Mouse (Mus musculus) testis, adult 2 months (tissue): ENCODE measurements at regions not wholly inside any gene's neighbourhood (a gene's known extent, or its start where the extent isn't known, plus 50 kb on each side); places are given as distances from the start of the nearest gene placed in this dataset.

ENCODE experiments used
- H3K27ac ChIP-seq: fragments of 200-500 bp; 2 replicates; pipeline ENCODE4 v1.5.1; 2012; ENCODE audit warnings: low read depth, low read length; ENCODE audit not compliant: control insufficient read depth, insufficient read depth
- H3K27me3 ChIP-seq: fragments of 200-500 bp; 2 replicates; pipeline ENCODE4 v1.6.1; 2012; ENCODE audit warnings: mild to moderate bottlenecking, low read length, moderate library complexity; ENCODE audit not compliant: control insufficient read depth, insufficient read depth
- H3K36me3 ChIP-seq: fragments of 200-500 bp; 2 replicates; pipeline ENCODE4 v1.6.1; 2012; ENCODE audit warnings: mild to moderate bottlenecking, low read length; ENCODE audit not compliant: control insufficient read depth, insufficient read depth
- H3K4me1 ChIP-seq: fragments of 200-500 bp; 2 replicates; pipeline ENCODE4 v1.6.1; 2012; ENCODE audit warnings: low read length; ENCODE audit not compliant: control insufficient read depth, insufficient read depth
- H3K4me3 ChIP-seq: fragments of 200-500 bp; 2 replicates; pipeline ENCODE4 v1.5.1; 2012; ENCODE audit warnings: low read depth, mild to moderate bottlenecking, low read length, moderate library complexity, mixed read lengths; ENCODE audit not compliant: control insufficient read depth
- CTCF ChIP-seq: fragments of 200-500 bp; IDR thresholded peaks from 2 replicates; pipeline ENCODE4 v1.5.1; 2012; ENCODE audit warnings: low read depth, mild to moderate bottlenecking, inconsistent platforms, low read length, moderate library complexity; ENCODE audit not compliant: control insufficient read depth, insufficient read depth, insufficient replicate concordance
- POLR2A ChIP-seq: fragments of 200-500 bp; IDR thresholded peaks from 2 replicates; pipeline ENCODE4 v1.6.1; 2012; ENCODE audit warnings: low read depth, mild to moderate bottlenecking, inconsistent platforms, low read length, moderate library complexity; ENCODE audit not compliant: control insufficient read depth

- H3K4me1 ChIP-seq = no peaks in the 10 kb centered on the region
- H3K27ac ChIP-seq = no peak overlapping the region
- no peak overlapping the region for H3K4me3 ChIP-seq
- no peak for TF ChIP-seq POLR2A
- no peak for TF ChIP-seq CTCF
- no peaks in the 10 kb centered on the region for H3K36me3 ChIP-seq
- no peaks in the 10 kb centered on the region for H3K27me3 ChIP-seq
Measured at GRCm38 (mm10) chr5:33548800-33549199, 80.6 kb downstream of the Fam53a start.

GRCm38 (mm10) chr5:33543372-33543771 lies 86.1 kb downstream of the Fam53a start:
- TF ChIP-seq POLR2A (no peak), CTCF (peak; percentile 77; the same call in 1 of the 2 replicates)
- no peaks in the 10 kb centered on the region for H3K36me3 ChIP-seq
- H3K4me1 ChIP-seq = no peaks in the 10 kb centered on the region
- H3K27me3 ChIP-seq = no peaks in the 10 kb centered on the region
- no peak overlapping the region for H3K27ac ChIP-seq
- no peak overlapping the region for H3K4me3 ChIP-seq

- no peaks in the 10 kb centered on the region for H3K27me3 ChIP-seq
- no peak for TF ChIP-seq CTCF
- no peak for TF ChIP-seq POLR2A
- H3K27ac ChIP-seq = no peak overlapping the region
- no peaks in the 10 kb centered on the region for H3K36me3 ChIP-seq
- H3K4me3 ChIP-seq = no peak overlapping the region
- H3K4me1 ChIP-seq = no peaks in the 10 kb centered on the region
Measured at GRCm38 (mm10) chr5:33542643-33543042, 86.8 kb downstream of the Fam53a start.

- no peaks in the 10 kb centered on the region for H3K36me3 ChIP-seq
- H3K4me1 ChIP-seq = no peaks in the 10 kb centered on the region
- no peaks in the 10 kb centered on the region for H3K27me3 ChIP-seq
- H3K4me3 ChIP-seq = no peak overlapping the region
- H3K27ac ChIP-seq = no peak overlapping the region
- peak; percentile 43; the same call in 1 of the 2 replicates for TF ChIP-seq CTCF
- TF ChIP-seq POLR2A = no peak
Measured at GRCm38 (mm10) chr5:33542000-33542554, 87.4 kb downstream of the Fam53a start.

- H3K27me3 ChIP-seq = no peaks in the 10 kb centered on the region
- H3K4me1 ChIP-seq = no peaks in the 10 kb centered on the region
Measured at GRCm38 (mm10) chr5:33540259-33540658, 89.2 kb downstream of the Fam53a start.

GRCm38 (mm10) chr5:33537429-33537828 lies 92.0 kb downstream of the Fam53a start:
- Histone ChIP-seq H3K4me3 (no peak overlapping the region), H3K36me3 (no peaks in the 10 kb centered on the region), H3K27me3 (no peaks in the 10 kb centered on the region), H3K4me1 (peaks cover 5% of the 10 kb centered on the region; the same call in 1 of the 2 replicates), H3K27ac (no peak overlapping the region)
- TF ChIP-seq CTCF = no peak
- TF ChIP-seq POLR2A = no peak

More at GRCm38 (mm10) chr5:33540259-33540658, 89.2 kb downstream of the Fam53a start:
- Histone ChIP-seq H3K4me3 (no peak overlapping the region), H3K27ac (no peak overlapping the region), H3K36me3 (no peaks in the 10 kb centered on the region)
- TF ChIP-seq CTCF = no peak

GRCm38 (mm10) chr5:33537017-33537416 lies 92.4 kb downstream of the Fam53a start:
- Histone ChIP-seq H3K4me3 (no peak overlapping the region), H3K36me3 (no peaks in the 10 kb centered on the region), H3K4me1 (peaks cover 5% of the 10 kb centered on the region; the same call in 1 of the 2 replicates), H3K27ac (no peak overlapping the region), H3K27me3 (no peaks in the 10 kb centered on the region)
- TF ChIP-seq POLR2A (no peak), CTCF (no peak)

- no peak overlapping the region for H3K4me3 ChIP-seq
- no peak overlapping the region for H3K27ac ChIP-seq
- H3K36me3 ChIP-seq = no peaks in the 10 kb centered on the region
- TF ChIP-seq POLR2A (no peak), CTCF (no peak)
- no peaks in the 10 kb centered on the region for H3K27me3 ChIP-seq
- H3K4me1 ChIP-seq = peaks cover 5% of the 10 kb centered on the region; the same call in 1 of the 2 replicates
Measured at GRCm38 (mm10) chr5:33536261-33536660, 93.2 kb downstream of the Fam53a start.
